Comparison of ENCODE assay signal across 9 mouse cellular contexts in the genomic region with DNA sequence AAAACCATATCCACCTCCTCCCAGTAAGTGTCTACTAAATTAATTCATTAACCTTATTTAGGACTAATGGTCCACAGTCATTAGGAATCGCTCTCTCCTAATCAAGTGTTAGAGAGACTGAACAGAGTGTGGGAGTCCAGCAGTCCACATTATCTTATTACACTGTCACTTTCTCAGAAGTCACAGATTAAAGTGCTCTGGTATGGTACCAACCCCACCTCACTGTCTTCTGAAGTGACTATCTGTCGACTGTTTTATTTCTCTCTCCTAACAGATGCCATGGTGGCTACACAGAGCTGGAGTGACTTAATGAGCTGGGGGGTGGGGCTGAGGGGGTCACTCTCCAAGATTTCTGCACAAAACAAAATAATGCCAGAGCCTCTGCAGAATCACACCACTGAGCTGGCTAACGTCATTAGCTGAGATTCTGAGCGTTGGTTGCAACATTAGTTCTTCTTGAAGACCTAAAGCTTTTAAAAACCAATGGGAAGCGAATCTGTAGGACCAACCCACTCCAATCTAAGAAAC. TPM values are rescaled to one million over a fixed set of nuclear protein-coding genes. Genes with fewer than 3 reads are reported as not detected.
DNase-seq lines count a peak whose midpoint lies in the region; ATAC-seq and TF ChIP-seq lines count a peak whose summit lies in the region.
"Had no signal": no experiment of that assay in that cellular context is flagged by ENCODE, and none has a peak within 500 bp of the region (broad histone marks: within the 10 kb centered on the region; RNA-seq: fewer than 3 reads in every experiment).

No protein-coding gene starts in this region.

- 0 out of 2 replicates have a peak, but pooled peaks cover 2% of the 10 kb centered on the region for H3K4me1 ChIP-seq in liver, embryonic 11.5 days (replicated peaks; ENCODE audit: control insufficient read depth, insufficient read depth, low read length)

- intact Hi-C loops in gastrocnemius, adult 2 months (cut with DNase I), result loop anchor here (5.0 to 10.0 kb wide), 4 partner anchors 93 to 1029 kb away; no protein-coding TSS in a partner anchor

- 30% methylated on average over 5 of the region's 5 CpGs for WGBS in liver, embryonic 11.5 days

- H3K27me3 ChIP-seq in liver, embryonic 11.5 days (replicated peaks; ENCODE audit: control insufficient read depth, insufficient read depth, low read length), result peaks cover 38% of the 10 kb centered on the region

- H3K9ac ChIP-seq in liver, embryonic 11.5 days (ENCODE audit: low read depth, low read length), result peak overlapping the region; percentile 25; the same call in 1 of the 2 replicates

- no peak for DNase-seq in gastrocnemius, adult 2 months
- DNase-seq in gastrocnemius, adult 8-10 months (ENCODE audit: low spot score in 2 of 2), result no peak
- peak; percentile 24 for DNase-seq in retina, postnatal 1 day
- DNase-seq in retina, embryonic 14.5 days (ENCODE audit: low spot score), result no peak
- no peak for DNase-seq in liver, embryonic 11.5 days (ENCODE audit: low spot score)
- no peak for DNase-seq in right cerebral cortex, postnatal 4 days
- DNase-seq in cerebellum, adult 8-10 months, result no peak
- no peak for DNase-seq in thymus, adult 18-20 months
- DNase-seq: gastrocnemius, postnatal 10 days had no signal

- no peaks in the 10 kb centered on the region for H3K36me3 ChIP-seq in liver, embryonic 11.5 days (ENCODE audit: control insufficient read depth, insufficient read depth, low read length)

- peak overlapping the region; percentile 95 for H3K27ac ChIP-seq in gastrocnemius, adult 2 months
- no peak overlapping the region for H3K27ac ChIP-seq in liver, embryonic 11.5 days (ENCODE audit: low read depth, low read length)

- TF ChIP-seq CTCF in gastrocnemius, adult 2 months (IDR thresholded peaks at IDR 0.05), result no peak

- no peak for ATAC-seq in liver, embryonic 11.5 days (replicated peaks; ENCODE audit: low FRiP score)

- H3K9me3 ChIP-seq in liver, embryonic 11.5 days (ENCODE audit: control insufficient read depth, low read length), result no peaks in the 10 kb centered on the region

- peak overlapping the region; percentile 73 for H3K4me2 ChIP-seq in liver, embryonic 11.5 days

- H3K4me3 ChIP-seq in gastrocnemius, adult 2 months, result peak overlapping the region; percentile 92
- H3K4me3 ChIP-seq in liver, embryonic 11.5 days (ENCODE audit: low read depth, low read length), result peak overlapping the region; percentile 68

RNA-seq across cellular contexts. Expression of gene Nrp1, which starts 3.0 kb away (rescaled TPM):
- total RNA-seq in gastrocnemius, adult 2 months (2021), result 10 to 100 TPM; 25.7 to 44.6 TPM
- total RNA-seq in gastrocnemius, adult 8-10 months (2022), result 10 to 100 TPM; 15.6 to 29.7 (median 19.0) TPM
- 48.5 and 55.3 TPM in 2 replicates for polyA plus RNA-seq in liver, embryonic 11.5 days (2014; fragmentation: Nextera tagmentation; extraction: Ambion mirVana)
